Mouse (Mus musculus) leukemia stem cell, adult 10-12 weeks (primary cell): ENCODE results near the gene Uba5. TPM values are rescaled to one million over a fixed set of nuclear protein-coding genes. Genes with fewer than 3 reads are reported as not detected.

Source experiments
- polyA plus RNA-seq: library from polyadenylated mRNA; stranded (reverse); fragments of >175 nt; gene quantifications from 2 replicates; pipeline ENCODE4 v1.2.3, GENCODE M21; 2012; ENCODE audit warnings: low replicate concordance

Gene Uba5
- polyA plus RNA-seq, result 3.4 and 5.0 TPM in 2 replicates

GRCm38 (mm10) chr9:104062430-104063243, at the start of gene Uba5:
Gene Uba5, minus strand, starts transcription at chr9:104063134.

DNA sequence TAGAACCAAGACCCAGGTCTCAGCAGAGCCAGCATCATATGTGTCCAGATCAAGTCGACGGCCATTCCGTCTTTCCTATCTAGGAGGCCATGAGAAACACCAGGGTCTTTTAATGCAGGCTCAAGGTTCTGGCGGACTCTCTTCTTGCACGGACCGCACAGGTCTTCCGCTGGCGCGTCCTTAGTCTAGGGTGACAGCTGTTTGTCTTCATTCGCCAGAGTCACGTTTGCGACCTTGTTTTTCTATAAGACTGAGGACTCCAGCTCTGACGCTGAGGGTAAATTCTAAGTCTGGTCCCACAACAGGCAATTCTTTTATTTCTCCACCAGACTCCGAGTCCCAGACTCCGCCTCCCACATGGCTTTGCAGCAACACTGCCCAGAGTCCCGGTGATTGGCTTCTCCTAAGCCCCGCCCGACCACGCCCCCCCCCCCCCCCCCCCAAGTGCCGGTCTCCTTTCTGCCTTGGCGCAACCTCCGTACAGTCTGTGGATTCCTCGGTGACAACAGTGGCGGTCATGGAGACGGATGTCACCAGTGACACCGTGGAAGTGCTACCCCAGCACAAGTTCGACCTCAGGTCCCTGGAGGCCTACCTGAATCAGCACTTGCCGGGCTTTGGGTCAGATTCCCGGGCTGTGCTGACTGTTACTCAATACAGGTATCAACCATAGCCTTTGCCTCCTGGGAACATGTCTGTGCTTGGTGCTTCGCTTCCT, 469 bp upstream of the Uba5 start, which contains the start of gene Acad11:
Gene Acad11, plus strand, starts transcription at position 134 of the 718 bp plus-strand sequence.

GRCm38 (mm10) chr9:104040362-104040761, 22.6 kb downstream of the Uba5 start, which contains the start of gene Gm28305:
Gene Gm28305, plus strand, starts transcription at chr9:104040662.

GRCm38 (mm10) chr9:104001921-104002859, 60.7 kb downstream of the Uba5 start, which contains the start of gene Nphp3:
Gene Nphp3, plus strand, starts transcription at chr9:104002544.

Other genes with a start within 250 kb of the Uba5 start
- gene Nphp3, start 60.6 kb downstream of the Uba5 start, polyA plus RNA-seq, result 0.14 and 0.36 TPM in 2 replicates
- gene Gm28305, start 22.5 kb downstream of the Uba5 start, polyA plus RNA-seq, result not detected in 2 replicates
- gene Acad11, start 243 bp upstream of the Uba5 start, polyA plus RNA-seq, result 0.81 and 15.6 TPM in 2 replicates
- not detected in 2 replicates for gene Ackr4, start 63.8 kb upstream of the Uba5 start, polyA plus RNA-seq
- gene Dnajc13, start 199.8 kb upstream of the Uba5 start, polyA plus RNA-seq, result 20.9 and 36.3 TPM in 2 replicates